Mouse (Mus musculus): ENCODE measurements around the gene Adcy6.

- TF ChIP-seq POLR2A (IDR thresholded peaks at IDR 0.05; ENCODE audit: low read depth, low read length) = no peak
- no peak for TF ChIP-seq CTCF (IDR thresholded peaks at IDR 0.05; ENCODE audit: borderline replicate concordance, insufficient read depth, low read length)
These were observed 18.5 kb downstream of the Adcy6 start for GRCm38 (mm10) chr15:98591396-98591795.
